Mouse (Mus musculus): ENCODE data around the gene Lrrfip1.

Gene Lrrfip1

GRCm38 (mm10) chr1:91019346-91019745 lies 20.8 kb downstream of the Lrrfip1 start:
- in situ Hi-C loops (cut with MboI; ENCODE audit: unreplicated experiment in 2 of 2), result no loop called here

- in situ Hi-C loops (cut with MboI; ENCODE audit: unreplicated experiment in 2 of 2), result no loop called here
These were observed 22.8 kb downstream of the Lrrfip1 start for GRCm38 (mm10) chr1:91021304-91021703.

DNA sequence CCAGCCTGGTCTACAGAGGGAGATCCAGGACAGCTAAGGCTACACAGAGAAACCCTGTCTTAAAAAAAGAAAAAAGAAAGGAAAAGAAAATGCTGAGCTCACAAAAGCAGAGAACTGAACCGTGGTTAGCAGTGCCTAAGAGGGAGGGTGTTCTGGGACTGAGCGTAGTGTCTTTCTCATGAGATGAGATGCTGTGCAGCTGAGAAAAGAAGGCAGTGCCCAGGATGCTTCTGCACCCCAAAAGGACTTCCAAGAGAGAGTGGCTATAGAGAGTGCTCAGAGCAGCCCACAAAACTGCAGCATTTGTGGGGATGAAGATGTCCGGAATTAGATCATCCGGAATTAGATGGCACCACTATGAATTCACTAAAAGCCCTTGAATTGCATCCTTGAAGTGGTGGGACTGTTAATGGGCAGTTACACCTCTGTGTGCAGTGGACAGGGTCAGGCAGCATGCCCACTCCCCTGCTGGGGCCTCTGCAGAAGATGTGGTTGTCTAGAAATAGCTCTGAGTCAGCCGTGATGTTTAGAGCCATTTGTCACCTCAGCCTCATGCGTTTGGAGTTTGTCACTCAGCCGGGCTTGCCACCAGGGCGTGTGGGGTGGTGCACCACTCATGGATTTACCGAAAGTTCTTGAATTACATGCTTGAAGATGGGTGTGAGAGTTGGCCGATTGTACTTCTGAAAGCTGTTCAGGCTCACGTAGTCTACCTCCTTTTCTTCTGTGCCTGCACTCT lies 23.8 kb downstream of the Lrrfip1 start:
- in situ Hi-C loops (cut with MboI; ENCODE audit: unreplicated experiment in 2 of 2), result no loop called here

DNA sequence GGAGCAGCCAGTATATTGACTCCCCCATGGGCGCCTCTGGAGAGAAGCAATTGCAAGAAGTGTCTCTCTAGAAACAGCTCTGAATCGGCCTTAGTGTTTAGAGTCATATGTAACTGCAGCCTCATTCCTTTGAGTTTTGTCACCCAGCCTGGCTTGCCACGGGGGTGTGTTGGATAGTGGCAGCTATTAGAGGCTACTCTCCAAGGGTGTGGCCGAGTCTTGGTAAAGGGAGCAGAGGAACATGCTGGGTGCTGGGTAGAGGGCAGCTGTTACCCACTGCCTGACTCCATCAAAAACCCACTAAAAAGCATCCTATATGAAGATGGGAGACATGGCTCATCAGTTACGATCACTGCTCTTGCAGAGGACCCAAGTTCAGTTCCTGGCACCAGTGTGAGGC lies 24.7 kb downstream of the Lrrfip1 start:
- in situ Hi-C loops (cut with MboI; ENCODE audit: unreplicated experiment in 2 of 2), result no loop called here

DNA sequence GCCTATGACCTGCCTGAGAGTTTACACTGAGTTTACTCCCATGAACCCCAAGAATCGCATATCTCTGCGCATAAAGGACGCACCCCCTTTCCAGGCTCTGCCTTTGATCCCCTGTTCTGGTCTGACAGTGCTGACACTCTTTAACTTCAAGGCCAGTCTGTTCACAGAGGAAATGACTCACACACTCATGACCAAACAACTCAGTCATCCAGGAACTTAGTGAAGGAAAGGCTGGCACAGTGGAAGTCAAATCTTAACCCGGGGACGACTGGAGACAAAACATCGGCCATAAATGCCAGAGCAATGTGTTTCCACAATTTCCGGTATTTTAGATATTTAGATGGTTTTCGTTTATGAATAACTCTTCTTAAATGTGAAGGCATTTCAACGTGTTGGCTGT lies 25.4 kb downstream of the Lrrfip1 start:
- in situ Hi-C loops (cut with MboI; ENCODE audit: unreplicated experiment in 2 of 2), result no loop called here

- in situ Hi-C loops (cut with MboI; ENCODE audit: unreplicated experiment in 2 of 2), result no loop called here
These were observed 25.9 kb downstream of the Lrrfip1 start for GRCm38 (mm10) chr1:91024464-91024863.

DNA sequence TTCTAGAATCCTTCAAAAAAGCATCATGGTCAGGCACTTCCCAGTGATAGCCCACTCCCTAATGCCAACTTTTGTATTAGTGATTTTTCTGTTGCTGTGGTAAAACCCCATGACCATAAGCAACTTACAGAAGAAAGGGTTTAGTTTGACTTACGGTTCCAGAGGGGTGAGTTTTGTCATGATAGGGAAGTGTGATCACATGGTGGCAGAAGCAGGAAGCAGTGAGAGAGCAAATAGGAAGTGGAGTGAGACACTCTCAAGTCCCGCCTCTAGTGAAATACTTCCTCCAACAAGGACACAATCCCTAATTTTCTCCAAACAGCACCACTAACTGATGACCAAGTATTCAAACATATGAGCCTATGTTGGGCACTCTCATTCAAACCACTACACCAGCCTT lies 28.4 kb downstream of the Lrrfip1 start:
- in situ Hi-C loops (cut with MboI; ENCODE audit: unreplicated experiment in 2 of 2), result no loop called here

DNA sequence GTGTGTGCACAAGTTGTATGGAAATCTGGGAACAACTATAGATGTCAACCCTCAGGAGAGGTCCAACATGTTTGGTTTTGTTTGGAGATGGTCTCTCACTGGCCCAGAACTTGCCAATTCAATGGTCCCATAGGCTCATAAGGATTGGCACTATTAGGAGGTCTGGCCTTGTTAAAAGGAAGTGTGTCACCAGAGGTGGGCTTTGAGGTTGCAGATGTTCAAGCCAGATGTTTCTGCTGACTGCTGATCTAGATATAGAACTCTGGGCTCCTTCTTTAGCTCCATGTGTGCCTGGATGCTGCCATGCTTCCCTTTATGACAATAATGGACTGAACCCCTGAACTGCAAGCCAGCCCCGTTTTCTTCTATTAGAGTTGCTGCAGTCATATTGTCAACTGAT lies 31.8 kb downstream of the Lrrfip1 start:
- in situ Hi-C loops (cut with MboI; ENCODE audit: unreplicated experiment in 2 of 2), result no loop called here

GRCm38 (mm10) chr1:91031547-91031946 lies 33.0 kb downstream of the Lrrfip1 start:
- in situ Hi-C loops (cut with MboI; ENCODE audit: unreplicated experiment in 2 of 2), result no loop called here

- in situ Hi-C loops (cut with MboI; ENCODE audit: unreplicated experiment in 2 of 2), result no loop called here
These were observed 33.9 kb downstream of the Lrrfip1 start for GRCm38 (mm10) chr1:91032393-91032971.

- in situ Hi-C loops (cut with MboI; ENCODE audit: unreplicated experiment in 2 of 2), result no loop called here
These were observed 36.0 kb downstream of the Lrrfip1 start for GRCm38 (mm10) chr1:91034547-91034946.

GRCm38 (mm10) chr1:91035266-91035665 lies 36.7 kb downstream of the Lrrfip1 start:
- in situ Hi-C loops (cut with MboI; ENCODE audit: unreplicated experiment in 2 of 2), result loop anchor here in 1 of 2 experiments (5.0 kb wide), 1 partner anchor 67 kb away; no protein-coding TSS in a partner anchor

DNA sequence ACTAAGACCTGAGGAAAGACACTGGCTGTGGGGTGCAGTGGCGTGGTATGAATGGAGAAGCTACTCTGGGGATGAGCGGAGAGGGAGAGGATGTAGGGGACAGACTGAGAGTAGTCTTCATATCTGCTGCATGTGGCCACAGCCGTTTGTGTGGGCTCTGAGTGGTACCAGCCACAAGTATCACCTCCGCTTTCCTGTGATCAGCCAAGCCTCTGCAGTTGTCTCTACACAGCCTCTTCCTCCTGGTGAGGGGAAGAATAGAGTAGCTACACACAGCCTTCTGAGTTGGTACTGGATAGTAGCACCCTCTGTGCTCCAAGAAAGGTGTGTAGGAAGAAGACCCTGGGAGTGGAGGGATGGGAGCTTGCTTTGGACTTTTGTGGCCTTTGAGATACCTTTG lies 38.7 kb downstream of the Lrrfip1 start:
- in situ Hi-C loops (cut with MboI; ENCODE audit: unreplicated experiment in 2 of 2), result loop anchor here in 1 of 2 experiments (5.0 kb wide), 1 partner anchor 65 kb away; no protein-coding TSS in a partner anchor

GRCm38 (mm10) chr1:91038010-91038409 lies 39.5 kb downstream of the Lrrfip1 start:
- in situ Hi-C loops (cut with MboI; ENCODE audit: unreplicated experiment in 2 of 2), result loop anchor here in 1 of 2 experiments (5.0 kb wide), 1 partner anchor 64 kb away; no protein-coding TSS in a partner anchor

GRCm38 (mm10) chr1:91038531-91038930 lies 40.0 kb downstream of the Lrrfip1 start:
- in situ Hi-C loops (cut with MboI; ENCODE audit: unreplicated experiment in 2 of 2), result loop anchor here in 1 of 2 experiments (5.0 kb wide), 1 partner anchor 64 kb away; no protein-coding TSS in a partner anchor

GRCm38 (mm10) chr1:91041605-91042004 lies 43.1 kb downstream of the Lrrfip1 start:
- in situ Hi-C loops (cut with MboI; ENCODE audit: unreplicated experiment in 2 of 2), result loop anchor here in 1 of 2 experiments (5.0 kb wide), 1 partner anchor 61 kb away; no protein-coding TSS in a partner anchor

- in situ Hi-C loops (cut with MboI; ENCODE audit: unreplicated experiment in 2 of 2), result loop anchor here in 1 of 2 experiments (5.0 kb wide), 1 partner anchor 59 kb away; no protein-coding TSS in a partner anchor
These were observed 44.7 kb downstream of the Lrrfip1 start for GRCm38 (mm10) chr1:91043191-91043590.

DNA sequence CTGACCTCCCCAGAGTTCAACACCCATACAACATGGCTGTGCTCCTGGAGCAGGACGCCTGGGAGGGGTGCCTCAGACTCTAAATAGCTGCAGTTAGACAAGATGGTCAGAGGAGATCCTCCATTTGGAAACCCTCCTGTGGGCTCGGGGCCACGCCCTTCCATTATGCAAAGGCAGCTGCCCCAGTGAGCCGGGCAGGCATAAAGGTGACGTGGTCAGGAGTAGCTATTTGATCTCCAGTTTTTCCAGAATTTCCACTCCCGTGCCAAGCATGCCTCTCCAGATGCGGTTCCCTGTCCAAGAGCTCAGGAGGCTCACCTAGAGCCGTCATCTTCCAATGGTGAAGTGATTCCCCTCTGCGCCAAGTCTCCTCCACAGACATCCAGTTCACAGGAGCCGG lies 45.6 kb downstream of the Lrrfip1 start:
- in situ Hi-C loops (cut with MboI; ENCODE audit: unreplicated experiment in 2 of 2), result loop anchor here in 1 of 2 experiments (5.0 kb wide), 1 partner anchor 58 kb away; no protein-coding TSS in a partner anchor

- in situ Hi-C loops (cut with MboI; ENCODE audit: unreplicated experiment in 2 of 2), result loop anchor here in 1 of 2 experiments (5.0 kb wide), 1 partner anchor 58 kb away; no protein-coding TSS in a partner anchor
These were observed 46.1 kb downstream of the Lrrfip1 start for GRCm38 (mm10) chr1:91044648-91045047.

DNA sequence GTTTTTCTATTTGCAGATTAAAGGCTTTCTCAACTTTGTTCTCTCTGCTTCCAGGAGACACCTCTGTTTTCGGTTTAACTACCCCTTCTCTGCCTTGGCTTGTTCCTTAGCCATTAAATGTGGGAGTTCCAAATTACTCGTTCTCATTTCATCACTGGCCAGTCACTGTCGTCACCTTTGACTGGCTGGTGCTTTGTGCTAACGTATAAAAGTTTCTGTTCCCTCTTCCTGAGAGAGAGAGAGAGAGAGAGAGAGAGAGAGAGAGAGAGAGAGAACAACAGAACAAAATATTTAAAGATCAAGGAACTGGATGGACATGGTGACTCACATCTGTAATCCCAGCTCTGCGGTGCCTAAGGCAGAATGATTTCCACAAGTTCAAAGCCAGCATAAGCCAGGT lies 47.7 kb downstream of the Lrrfip1 start:
- in situ Hi-C loops (cut with MboI; ENCODE audit: unreplicated experiment in 2 of 2), result no loop called here

DNA sequence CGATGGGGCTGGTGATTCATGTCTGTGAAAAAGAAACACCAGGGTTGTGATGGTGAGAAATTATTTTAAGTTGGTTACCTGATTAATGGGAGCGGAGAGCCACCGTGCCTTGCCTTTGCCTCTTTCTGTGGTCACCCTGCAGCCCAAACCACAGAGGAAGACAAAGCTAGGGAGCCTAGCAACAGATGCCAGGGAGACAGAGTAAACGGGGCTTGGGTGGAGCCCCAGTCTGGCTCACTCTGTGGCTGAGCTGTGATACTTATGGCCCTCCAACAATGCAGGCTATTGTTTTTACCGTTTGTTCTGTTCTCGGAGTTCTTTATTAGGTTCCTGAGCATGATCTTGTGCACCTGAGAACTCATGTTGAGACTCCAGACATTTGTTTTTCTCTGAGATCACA lies 50.8 kb downstream of the Lrrfip1 start:
- in situ Hi-C loops (cut with MboI; ENCODE audit: unreplicated experiment in 2 of 2), result no loop called here

Measured in v-Abl transformed pro-B cells (cell line).